Mouse (Mus musculus) gastrocnemius, postnatal 10 days (tissue): ENCODE measurements around the gene Dtd1. TPM values are rescaled to one million over a fixed set of nuclear protein-coding genes. Genes with fewer than 3 reads are reported as not detected.

Source experiments
- DNase-seq: peaks from one replicate; pipeline ENCODE4 v3.0.0; 2021; ENCODE audit warnings: mixed read lengths
- microRNA-seq, 2 experiments: library from miRNA; unstranded; fragments of <30 nt; microRNA quantifications; one replicate each; pipeline ENCODE4 v1.2.0; 2021
- total RNA-seq, 2 experiments: library from RNA; stranded (reverse); gene quantifications; 2 replicates each; pipeline ENCODE4 v1.2.3; 2021

The Dtd1 gene
- total RNA-seq, 2 experiments from 2014 or later = 14.2 to 15.8 TPM

- DNase-seq = no peak
These were observed 168.8 kb downstream of the Dtd1 start for GRCm38 (mm10) chr2:144768375-144769117.

- DNase-seq = no peak
These were observed 169.4 kb downstream of the Dtd1 start for GRCm38 (mm10) chr2:144769118-144769496.

DNA sequence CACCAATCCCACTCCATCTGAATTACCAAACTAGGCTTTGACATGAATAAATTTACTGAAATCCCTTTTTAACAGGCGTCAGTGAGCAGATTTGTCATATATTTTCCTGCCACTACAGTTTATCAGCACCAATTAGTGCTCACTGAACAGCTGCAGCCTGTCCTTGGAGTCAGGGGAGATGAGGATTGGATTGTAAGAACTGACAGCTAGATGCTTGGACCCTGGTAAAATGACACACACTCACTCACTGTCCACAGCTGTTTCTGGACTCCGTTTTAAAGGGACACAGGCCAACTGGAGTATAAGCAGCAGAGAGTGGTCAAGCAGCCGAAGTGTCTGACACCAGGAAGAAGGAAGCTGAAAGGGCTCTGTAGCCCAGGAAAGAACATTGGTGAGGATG lies 169.9 kb downstream of the Dtd1 start:
- no peak for DNase-seq

DNA sequence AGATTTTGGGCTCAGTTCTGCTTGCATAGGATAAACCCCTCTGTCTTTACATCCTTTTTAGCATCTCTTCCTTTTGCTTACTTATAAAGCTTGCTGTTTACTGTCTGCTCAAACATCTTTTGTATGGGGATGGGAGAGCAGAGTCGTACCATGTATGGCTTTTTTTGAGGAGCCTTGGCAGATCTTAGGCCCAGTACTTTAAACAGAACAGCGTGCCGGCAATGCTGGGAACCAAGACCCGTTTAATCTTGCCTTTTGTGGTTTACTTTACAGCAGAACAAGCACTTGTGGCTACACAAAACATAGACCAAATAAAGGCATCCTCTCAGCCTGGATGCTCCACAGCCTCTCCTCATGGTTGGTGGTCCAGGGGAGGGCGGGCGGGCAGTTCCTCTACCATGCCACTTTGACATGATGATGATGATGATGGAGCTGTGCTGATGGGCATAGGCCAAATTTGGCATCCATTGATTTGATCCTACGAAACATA lies 170.8 kb downstream of the Dtd1 start:
- DNase-seq = no peak

DNA sequence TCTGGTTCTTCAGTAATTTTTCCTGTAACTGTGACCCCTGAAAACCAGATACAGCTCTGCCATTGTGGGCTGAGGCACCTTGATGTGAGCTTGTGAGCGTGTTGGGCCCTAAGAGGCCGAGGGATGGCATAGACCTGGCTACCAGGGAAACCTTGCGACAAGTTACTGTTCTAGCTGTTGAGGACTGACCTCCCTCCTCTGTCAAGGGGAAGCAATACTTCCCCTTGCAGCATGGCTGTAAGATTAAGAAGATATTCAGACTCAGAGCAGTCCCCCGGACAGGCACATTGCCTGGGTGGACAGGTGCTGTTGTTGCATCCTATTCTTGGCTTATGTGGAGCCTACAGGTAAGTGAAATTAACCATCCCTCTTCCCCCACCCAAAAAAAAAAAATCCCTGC lies 172.1 kb downstream of the Dtd1 start:
- DNase-seq = no peak

GRCm38 (mm10) chr2:144774636-144775160 lies 175.0 kb downstream of the Dtd1 start:
- no peak for DNase-seq

DNA sequence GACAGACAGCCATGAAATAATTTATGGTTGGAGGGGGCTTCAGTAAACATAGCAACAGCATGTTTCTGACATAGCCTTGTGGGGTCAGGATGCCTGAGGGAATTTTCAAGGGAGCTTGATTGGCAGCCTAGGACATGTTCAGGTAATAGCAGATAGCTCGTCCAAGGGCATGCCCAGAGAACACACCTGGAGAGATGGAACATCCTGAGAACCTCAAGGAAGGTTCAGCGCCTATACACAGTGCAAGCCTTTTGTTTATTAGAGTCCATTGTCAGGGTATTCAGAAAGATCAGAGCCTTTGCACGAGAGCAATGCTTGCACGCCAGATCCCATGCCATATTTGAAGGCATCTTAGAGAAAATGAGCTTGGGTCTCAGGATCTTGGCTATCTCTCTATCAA lies 175.9 kb downstream of the Dtd1 start:
- DNase-seq = no peak

DNA sequence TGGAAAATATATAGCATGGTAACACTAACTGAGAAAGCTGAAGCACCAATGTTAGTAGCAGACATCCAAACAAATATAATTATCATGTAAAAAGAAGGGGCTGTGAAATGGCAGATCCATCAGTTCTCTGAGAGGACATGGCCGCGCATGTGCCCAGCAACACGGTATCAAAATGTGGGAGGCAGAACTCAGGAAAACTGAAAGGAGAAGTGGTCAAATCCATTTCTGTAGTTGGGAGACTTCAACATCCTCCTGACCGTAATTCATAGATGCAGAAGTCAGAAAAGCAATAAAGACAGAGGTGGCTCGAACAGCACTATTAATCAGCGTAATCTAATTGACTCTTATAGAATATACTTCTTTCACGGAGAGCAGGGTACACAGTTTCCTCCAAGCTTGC lies 179.6 kb downstream of the Dtd1 start:
- no peak for DNase-seq

- DNase-seq = no peak
These were observed 181.0 kb downstream of the Dtd1 start for GRCm38 (mm10) chr2:144780731-144781130.

- DNase-seq = no peak
These were observed 182.2 kb downstream of the Dtd1 start for GRCm38 (mm10) chr2:144781871-144782270.

DNA sequence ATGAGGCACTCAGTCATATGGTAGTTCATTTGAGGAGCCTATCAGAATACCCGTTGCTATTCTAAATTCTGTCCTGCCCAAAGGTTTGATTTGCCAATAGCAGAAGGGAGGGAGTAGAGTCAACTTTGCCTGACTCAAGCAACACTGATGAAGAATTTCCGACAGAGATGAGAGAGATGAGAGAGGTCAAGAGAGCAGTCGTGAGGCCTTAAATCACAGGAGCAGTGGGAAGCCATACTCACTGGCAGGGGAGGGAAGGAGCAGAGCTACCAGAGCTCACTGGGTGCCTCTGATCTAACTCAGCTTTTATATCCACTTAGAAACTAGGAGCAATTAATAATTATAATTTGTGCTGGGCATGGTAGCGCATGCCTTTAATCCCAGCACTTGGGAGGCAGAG lies 182.8 kb downstream of the Dtd1 start:
- no peak for DNase-seq

- no peak for DNase-seq
These were observed 183.5 kb downstream of the Dtd1 start for GRCm38 (mm10) chr2:144783190-144783589.

DNA sequence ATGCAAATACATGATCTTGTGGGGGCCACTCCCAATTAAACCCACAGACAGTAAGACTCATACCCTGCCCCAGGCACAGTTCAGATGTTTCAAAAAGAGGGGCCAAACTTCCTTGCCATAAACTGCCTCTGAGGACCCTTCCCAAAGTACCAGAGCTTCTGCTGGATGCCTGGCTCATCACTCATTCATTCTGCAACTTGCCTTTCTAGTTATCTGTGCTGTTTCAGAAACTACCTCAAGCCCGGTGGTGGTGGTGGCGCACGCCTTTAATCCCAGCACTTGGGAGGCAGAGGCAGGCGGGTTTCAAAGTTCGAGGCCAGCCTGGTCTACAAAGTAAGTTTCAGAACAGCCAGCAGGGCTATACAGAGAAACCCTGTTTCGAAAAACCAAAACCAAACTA lies 184.1 kb downstream of the Dtd1 start:
- no peak for DNase-seq

DNA sequence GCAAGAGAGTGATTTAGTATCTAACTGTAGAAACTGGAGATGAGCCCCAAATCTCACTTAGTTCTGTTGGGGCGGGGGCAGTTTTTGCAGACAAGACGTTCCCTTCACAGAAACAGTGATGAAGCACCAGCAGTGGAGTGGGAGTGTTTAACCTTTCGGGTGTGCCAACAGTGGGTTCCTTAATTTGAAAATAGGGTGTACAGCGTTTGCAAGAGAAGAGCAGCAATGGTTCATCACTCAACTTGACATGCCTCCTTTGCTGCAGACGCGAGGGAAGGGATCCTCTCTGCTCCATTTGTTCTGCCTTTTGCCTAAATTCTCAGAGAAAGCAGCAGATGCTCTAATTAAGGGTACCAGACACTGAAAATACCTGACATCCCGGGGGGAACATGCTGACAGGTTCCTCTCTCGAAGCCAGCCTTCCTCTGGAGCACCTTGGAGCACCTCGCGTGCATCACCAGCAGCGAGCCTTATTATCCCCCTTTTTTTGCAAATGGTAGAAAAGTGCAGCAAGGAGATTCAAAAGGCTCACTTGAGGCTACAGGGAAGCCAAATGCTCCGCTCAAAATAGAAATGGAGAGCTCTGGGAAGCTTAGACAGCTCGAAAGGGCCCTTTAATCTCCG lies 192.1 kb downstream of the Dtd1 start:
- DNase-seq = no peak

DNA sequence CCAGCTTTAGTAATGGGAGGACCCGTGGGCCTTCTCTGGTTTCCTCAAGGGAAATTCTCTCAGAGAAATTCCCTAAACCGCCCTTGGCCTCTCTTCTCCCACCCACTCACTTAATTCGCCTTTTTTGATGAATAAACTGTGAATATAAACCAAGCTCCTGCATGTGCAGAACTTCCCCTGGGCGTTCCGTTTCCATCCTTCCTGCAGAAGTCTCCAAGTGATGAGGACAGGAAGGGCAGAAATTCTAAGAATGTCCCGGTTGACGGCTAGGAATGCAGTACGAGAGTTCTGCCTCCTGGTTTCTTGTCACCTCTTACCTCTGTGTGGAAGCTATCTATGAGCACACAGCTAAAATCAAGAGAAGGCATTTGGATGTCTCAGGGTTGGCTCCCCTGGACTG lies 197.8 kb downstream of the Dtd1 start:
- no peak for DNase-seq

DNA sequence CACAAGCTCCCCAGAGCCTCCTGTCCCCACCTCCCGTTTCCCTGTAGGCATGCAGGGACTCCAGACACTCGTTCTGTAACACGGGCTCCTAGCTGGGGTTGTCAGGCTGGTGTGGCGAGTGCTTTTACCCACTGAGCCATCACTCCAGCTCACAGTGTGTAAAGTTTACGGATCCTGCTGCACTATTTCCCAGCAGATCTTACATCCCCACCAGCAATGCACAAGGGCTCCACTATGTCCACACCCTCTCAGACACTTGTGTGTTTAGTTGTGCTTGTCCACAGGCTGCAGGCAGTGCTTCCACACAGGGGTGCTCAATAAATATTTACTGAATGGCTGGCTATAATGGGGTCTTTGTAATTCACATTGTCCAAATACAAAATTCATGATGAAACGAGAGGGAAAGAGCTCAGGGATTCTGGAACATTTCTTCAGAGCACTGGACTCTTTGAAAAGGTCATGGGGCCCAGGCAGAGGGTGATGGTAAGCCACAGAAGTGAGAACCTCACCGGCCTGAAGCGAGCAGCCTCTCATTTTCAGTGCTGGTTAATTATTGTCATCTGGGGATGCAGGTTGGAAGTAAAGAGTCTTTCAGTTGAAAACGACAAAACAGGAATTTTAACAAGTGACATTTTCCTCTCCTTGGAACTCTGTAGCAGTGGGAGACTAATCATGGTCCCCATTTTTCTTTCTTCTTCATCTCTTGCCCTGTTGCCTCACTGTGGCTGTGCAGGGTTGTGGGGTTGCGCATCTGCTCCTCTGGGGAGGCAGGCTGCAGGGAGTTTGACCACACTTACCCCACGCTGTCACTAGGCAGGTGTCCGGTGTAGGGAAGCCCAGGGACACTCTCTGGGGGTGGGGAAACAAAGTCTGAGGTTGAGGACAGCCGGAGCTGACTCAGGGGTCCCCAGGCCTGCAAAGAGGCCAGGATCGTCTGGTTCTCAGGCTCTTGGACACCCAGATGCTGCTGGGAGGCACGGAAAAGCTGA lies 208.4 kb downstream of the Dtd1 start:
- DNase-seq = no peak

Small RNA genes within 50 kb of the gene (microRNA-seq; reads per million reads assigned to microRNA genes)
- 0 reads per million in 2 experiments for gene Gm24823

Other genes with a start within 250 kb of the Dtd1 start
- 10 to 100 TPM; 21.9 to 22.3 TPM for gene Kat14, start 230.9 kb upstream of the Dtd1 start, total RNA-seq
- gene Pet117, start 230.9 kb upstream of the Dtd1 start, total RNA-seq = 1 to 10 TPM; 3.2 to 9.1 TPM
- 1 to 10 TPM in 1 of 2 experiments, under 1 TPM in 1; 0.68 to 1.2 TPM for gene Dzank1, start 72.5 kb upstream of the Dtd1 start, total RNA-seq
- 10 to 100 TPM; 11.8 TPM for gene Polr3f, start 72.2 kb upstream of the Dtd1 start, total RNA-seq
- 1 to 10 TPM; 9.0 to 9.9 TPM for gene Rbbp9, start 49.0 kb upstream of the Dtd1 start, total RNA-seq
- gene Sec23b, start 43.7 kb upstream of the Dtd1 start, total RNA-seq = 10 to 100 TPM; 15.1 to 21.3 TPM
- gene Smim26, start 5.8 kb upstream of the Dtd1 start, total RNA-seq = 10 to 100 TPM; 45.4 to 49.9 TPM
- gene Scp2d1, start 223.8 kb downstream of the Dtd1 start, total RNA-seq = not detected